Mouse (Mus musculus): Measurements from ENCODE around the gene Itpkb.

DNA sequence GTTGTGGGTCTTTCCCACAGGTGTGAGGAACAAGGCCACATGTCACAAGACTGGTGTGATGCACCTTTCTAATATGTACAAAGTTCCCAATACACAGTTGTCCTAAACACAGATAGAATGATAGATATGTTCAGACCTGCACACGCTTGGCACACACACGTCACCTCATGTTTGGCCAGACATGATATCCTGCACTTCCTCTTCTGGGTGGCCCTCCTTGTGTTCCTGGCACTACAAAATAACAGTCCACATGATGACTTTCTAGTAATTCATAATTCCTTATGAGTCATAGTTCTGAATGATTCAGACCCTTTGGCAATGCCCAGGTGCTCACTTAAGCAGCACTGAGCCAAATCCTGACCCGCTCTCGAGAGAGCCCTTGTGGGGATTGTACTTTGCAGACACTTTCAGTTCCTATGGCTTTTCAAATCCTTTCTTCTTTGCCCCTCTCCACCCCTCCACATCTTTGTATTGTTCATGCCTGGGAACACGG, 132.7 kb downstream of the Itpkb start:
- TF ChIP-seq CTCF (IDR thresholded peaks at IDR 0.05; ENCODE audit: low read depth) (no peak), EP300 (IDR thresholded peaks at IDR 0.05; ENCODE audit: low read depth) (no peak)
